Mouse (Mus musculus) ovary, adult 2 months (tissue): ENCODE results near the gene Nol8. TPM values are rescaled to one million over a fixed set of nuclear protein-coding genes. Genes with fewer than 3 reads are reported as not detected.

Source experiments
- polyA plus RNA-seq: library from polyadenylated mRNA; depleted of rRNA; stranded (reverse); fragments of >200 nt; gene quantifications from 2 replicates; pipeline ENCODE4 v1.2.3, GENCODE M21; 2012; rRNA removed

The Nol8 gene
- polyA plus RNA-seq: 0.63 and 0.66 TPM in 2 replicates

GRCm38 (mm10) chr13:49652481-49653179 is at the start of gene Nol8, which contains the start of gene Cenpp:
Gene Nol8 (plus strand): TSS chr13:49653078.
Gene Cenpp (minus strand): TSS chr13:49652785.

GRCm38 (mm10) chr13:49607714-49608113 is 45.2 kb upstream of the Nol8 start, which contains the start of gene Ogn:
Gene Ogn (plus strand): TSS chr13:49608046.

GRCm38 (mm10) chr13:49681351-49682232 is 28.7 kb downstream of the Nol8 start, which contains the start of gene Iars:
Gene Iars (plus strand): TSS chr13:49682100.

Other genes with a start within 250 kb of the Nol8 start
- 7.1 and 8.3 TPM in 2 replicates for gene Ippk, start 231.8 kb upstream of the Nol8 start, polyA plus RNA-seq
- not detected in 2 replicates for gene Tes3-ps, start 159.8 kb upstream of the Nol8 start, polyA plus RNA-seq
- gene Ecm2, start 148.3 kb upstream of the Nol8 start, polyA plus RNA-seq: 1.7 and 2.7 TPM in 2 replicates
- gene Aspn, start 108.6 kb upstream of the Nol8 start, polyA plus RNA-seq: 0.63 and 0.67 TPM in 2 replicates
- gene Omd, start 70.6 kb upstream of the Nol8 start, polyA plus RNA-seq: 0.47 and 0.49 TPM in 2 replicates
- gene Ogn, start 45.0 kb upstream of the Nol8 start, polyA plus RNA-seq: 16.0 and 21.2 TPM in 2 replicates
- gene Cenpp, start 293 bp upstream of the Nol8 start, polyA plus RNA-seq: 0.60 and 1.1 TPM in 2 replicates
- gene Iars, start 29.0 kb downstream of the Nol8 start, polyA plus RNA-seq: 20.5 and 25.5 TPM in 2 replicates
- gene Gm30302, start 145.9 kb downstream of the Nol8 start, polyA plus RNA-seq: 0.03 TPM in 2 replicates